Mouse (Mus musculus) neural tube, embryonic 11.5 days (tissue): ENCODE measurements around the gene Zfp69. TPM values are rescaled to one million over a fixed set of nuclear protein-coding genes. Genes with fewer than 3 reads are reported as not detected.

ENCODE experiments used
- ATAC-seq: fragments of 200-750 bp; cut with Nextera tagmentation; 2 replicates; pipeline ENCODE4 v1.8.0; 2017; ENCODE audit warnings: moderate number of reproducible peaks, mild to moderate bottlenecking, moderate TSS enrichment, moderate library complexity; ENCODE audit not compliant: insufficient read depth, low FRiP score, low TSS enrichment
- DNase-seq: peaks from one replicate; pipeline ENCODE4 v3.0.0-alpha.2; 2015; ENCODE audit warnings: low spot score
- H3K27ac ChIP-seq: fragments of 300-500 bp; sonication (generic); 2 replicates; pipeline ENCODE4 v1.5.1; 2014; ENCODE audit warnings: low read depth, mild to moderate bottlenecking, low read length
- H3K27me3 ChIP-seq: fragments of 300-500 bp; sonication (generic); 2 replicates; pipeline ENCODE4 v1.6.1; 2014; ENCODE audit warnings: mild to moderate bottlenecking, low read length, mixed read lengths; ENCODE audit not compliant: control insufficient read depth, insufficient read depth
- H3K36me3 ChIP-seq: fragments of 300-500 bp; sonication (generic); 2 replicates; pipeline ENCODE4 v1.6.1; 2014; ENCODE audit warnings: mild to moderate bottlenecking, low read length, moderate library complexity, mixed read lengths; ENCODE audit not compliant: control insufficient read depth, insufficient read depth
- H3K4me1 ChIP-seq: fragments of 300-500 bp; sonication (generic); 2 replicates; pipeline ENCODE4 v1.6.1; 2014; ENCODE audit warnings: low read length, mixed read lengths; ENCODE audit not compliant: control insufficient read depth, insufficient read depth
- H3K4me2 ChIP-seq: fragments of 300-500 bp; sonication (generic); 2 replicates; pipeline ENCODE4 v1.6.1; 2014; ENCODE audit warnings: low read depth, mild to moderate bottlenecking, moderate library complexity
- H3K4me3 ChIP-seq: fragments of 300-500 bp; sonication (generic); 2 replicates; pipeline ENCODE4 v1.5.1; 2014; ENCODE audit warnings: low read depth, low read length
- H3K9ac ChIP-seq: fragments of 300-500 bp; sonication (generic); 2 replicates; pipeline ENCODE4 v1.6.1; 2014; ENCODE audit warnings: mild to moderate bottlenecking, low read length
- H3K9me3 ChIP-seq: fragments of 300-500 bp; sonication (generic); 2 replicates; pipeline ENCODE4 v1.6.1; 2016; ENCODE audit warnings: low read length; ENCODE audit not compliant: control insufficient read depth
- WGBS: fragments of 180-500 bp; shearing (Covaris S2); extraction: QIAGEN DNeasy Blood & Tissue Kit; methylation state at CpG from one replicate; pipeline ENCODE4 v1.1.7; 2014; 5-methylcytosine and 5-hydroxymethylcytosine counted together
- microRNA-seq: library from miRNA; unstranded; fragments of <30 nt; microRNA quantifications from one replicate; pipeline ENCODE4, GENCODE M21; 2016
- polyA plus RNA-seq: library from polyadenylated mRNA; unstranded; fragments of >200 nt; fragmentation: Nextera tagmentation; extraction: Ambion mirVana; gene quantifications from 2 replicates; pipeline ENCODE4 v1.2.1, GENCODE M21; 2014

Gene Zfp69
- polyA plus RNA-seq, 1 experiment from 2014 or later, result 9.7 TPM

- H3K36me3 ChIP-seq, result no peaks in the 10 kb centered on the region
- DNase-seq (no peak), ATAC-seq (no peak)
- no peak overlapping the region for H3K9ac ChIP-seq
- H3K4me2 ChIP-seq, result no peak overlapping the region
- WGBS, result 87% methylated on average over 5 of the region's 5 CpGs
- H3K27ac ChIP-seq, result no peak overlapping the region
- H3K4me1 ChIP-seq, result peaks cover 14% of the 10 kb centered on the region
- no peaks in the 10 kb centered on the region for H3K9me3 ChIP-seq
- H3K27me3 ChIP-seq, result no peaks in the 10 kb centered on the region
- H3K4me3 ChIP-seq, result no peak overlapping the region
Measured at GRCm38 (mm10) chr4:120886811-120887210, 64.7 kb downstream of the Zfp69 start.

GRCm38 (mm10) chr4:120886131-120886530 is 65.4 kb downstream of the Zfp69 start:
- H3K27me3 ChIP-seq, result no peaks in the 10 kb centered on the region
- ATAC-seq, result no peak
- no peak overlapping the region for H3K9ac ChIP-seq
- no peak overlapping the region for H3K27ac ChIP-seq
- H3K4me3 ChIP-seq, result no peak overlapping the region
- whole genome bisulfite sequencing, result 49% methylated on average over 4 of the region's 4 CpGs
- no peak overlapping the region for H3K4me2 ChIP-seq
- no peaks in the 10 kb centered on the region for H3K36me3 ChIP-seq
- no peaks in the 10 kb centered on the region for H3K9me3 ChIP-seq
- no peak for DNase-seq
- H3K4me1 ChIP-seq, result peaks cover 14% of the 10 kb centered on the region

DNA sequence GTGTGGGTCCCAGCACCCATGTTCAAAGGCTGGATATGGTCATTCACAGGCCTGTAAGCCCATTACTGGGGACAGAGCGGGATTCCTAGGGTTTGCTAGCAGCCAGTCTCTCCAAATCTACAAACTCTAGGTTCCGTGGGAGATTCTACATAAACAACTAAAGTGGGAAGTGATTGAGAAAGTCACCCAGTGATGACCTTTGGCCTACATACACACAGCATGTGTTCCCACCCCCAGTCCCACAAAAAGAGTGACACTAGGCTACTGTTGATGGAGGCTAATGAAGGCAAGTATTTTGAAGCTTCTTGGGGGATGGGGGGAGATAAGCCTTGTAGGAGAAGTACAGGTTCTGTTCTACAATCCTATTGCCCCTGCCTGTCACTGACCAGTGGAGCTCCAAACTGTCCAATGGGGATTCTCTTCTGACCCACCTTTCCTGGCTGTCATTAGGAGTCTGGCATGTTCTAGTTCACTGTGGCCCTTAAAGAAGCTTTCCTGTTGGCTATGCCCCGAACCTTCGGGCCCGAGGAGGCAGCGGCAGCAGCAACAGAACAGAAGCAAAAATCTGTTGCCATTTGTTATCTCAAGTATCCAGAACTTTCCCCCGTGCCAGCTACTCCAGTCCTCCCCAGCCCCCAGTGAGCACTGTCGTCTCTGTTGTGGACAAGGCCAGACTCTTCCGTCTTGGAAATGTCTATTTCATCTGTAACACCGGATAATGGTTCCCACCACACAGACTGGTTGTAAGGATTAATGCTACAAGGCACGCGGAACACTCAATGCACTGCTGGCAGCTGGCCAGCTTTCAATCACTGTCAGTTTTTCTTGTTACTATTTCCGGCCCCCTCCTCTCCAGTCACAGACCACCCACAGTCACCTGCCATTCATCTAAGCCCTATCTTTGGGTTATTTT is 66.0 kb downstream of the Zfp69 start:
- no peak overlapping the region for H3K4me2 ChIP-seq
- DNase-seq, result peak; percentile 56
- H3K27ac ChIP-seq, result no peak overlapping the region
- 44% methylated on average over 13 of the region's 13 CpGs for WGBS
- H3K9me3 ChIP-seq, result no peaks in the 10 kb centered on the region
- no peak overlapping the region for H3K9ac ChIP-seq
- H3K4me1 ChIP-seq, result peaks cover 14% of the 10 kb centered on the region
- H3K4me3 ChIP-seq, result no peak overlapping the region
- no peak for ATAC-seq
- no peaks in the 10 kb centered on the region for H3K27me3 ChIP-seq
- no peaks in the 10 kb centered on the region for H3K36me3 ChIP-seq

- Histone ChIP-seq H3K4me3 (no peak overlapping the region), H3K9me3 (no peaks in the 10 kb centered on the region), H3K9ac (no peak overlapping the region), H3K36me3 (no peaks in the 10 kb centered on the region), H3K27me3 (no peaks in the 10 kb centered on the region), H3K4me1 (peaks cover 14% of the 10 kb centered on the region), H3K4me2 (no peak overlapping the region), H3K27ac (no peak overlapping the region)
- WGBS, result 36% methylated on average over 5 of the region's 5 CpGs
- DNase-seq (peak; percentile 54), ATAC-seq (peak; percentile 84)
Measured at GRCm38 (mm10) chr4:120882002-120882625, 69.4 kb downstream of the Zfp69 start.

DNA sequence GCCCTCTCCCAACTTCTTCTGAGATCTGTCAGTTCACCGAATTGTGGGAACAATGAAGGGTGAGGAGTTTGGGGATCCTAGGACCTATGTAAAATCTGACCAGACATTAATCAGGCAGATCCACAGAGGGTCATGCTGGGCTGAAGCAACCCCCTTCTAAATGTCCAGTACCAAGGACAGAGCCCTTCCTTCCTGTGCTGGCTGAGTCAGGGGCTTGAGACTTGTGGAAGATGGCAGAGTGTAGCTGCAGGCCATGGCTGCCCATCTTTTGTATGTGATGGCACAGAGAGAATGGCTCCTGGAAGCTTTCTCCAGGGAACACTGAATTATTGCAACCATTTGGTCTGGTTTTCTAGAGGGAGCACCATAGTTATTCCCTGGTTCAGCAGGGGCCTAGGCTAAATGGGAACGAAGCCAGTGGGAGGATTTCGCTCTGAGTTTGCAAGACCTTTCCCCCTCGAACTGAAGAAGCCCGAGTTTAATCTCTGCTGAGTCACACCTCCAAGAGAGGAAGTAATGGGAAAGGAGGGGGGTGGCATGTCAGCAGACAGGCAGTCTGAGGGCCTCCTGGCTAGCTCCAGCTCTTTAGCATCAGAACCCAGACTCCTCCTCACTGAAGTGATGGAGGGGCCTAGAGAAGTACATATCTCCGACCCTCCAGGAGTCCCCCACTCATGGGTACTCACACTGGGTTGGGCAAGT is 70.6 kb downstream of the Zfp69 start:
- DNase-seq, result no peak
- Histone ChIP-seq H3K36me3 (no peaks in the 10 kb centered on the region), H3K9ac (no peak overlapping the region), H3K4me3 (no peak overlapping the region), H3K27me3 (no peaks in the 10 kb centered on the region), H3K9me3 (no peaks in the 10 kb centered on the region), H3K4me2 (no peak overlapping the region), H3K27ac (no peak overlapping the region), H3K4me1 (peaks cover 13% of the 10 kb centered on the region)
- no peak for ATAC-seq
- 62% methylated on average over 6 of the region's 6 CpGs for WGBS

Small RNA genes lying within 50 kb of the gene (microRNA-seq; reads per million reads assigned to microRNA genes)
- not detected for gene Mir7015

Other genes starting within 250 kb of the Zfp69 start
- gene Kcnq4, start 203.1 kb downstream of the Zfp69 start, polyA plus RNA-seq, result 2.9 and 3.3 TPM in 2 replicates
- gene Nfyc, start 120.1 kb downstream of the Zfp69 start, polyA plus RNA-seq, result 119 and 126 TPM in 2 replicates
- gene Rims3, start 96.9 kb downstream of the Zfp69 start, polyA plus RNA-seq, result 4.6 and 5.2 TPM in 2 replicates
- 32.3 and 32.8 TPM in 2 replicates for gene Exo5, start 26.7 kb downstream of the Zfp69 start, polyA plus RNA-seq
- 22.5 and 24.7 TPM in 2 replicates for gene Smap2, start 65.5 kb upstream of the Zfp69 start, polyA plus RNA-seq
- 8.4 and 8.5 TPM in 2 replicates for gene Col9a2, start 87.7 kb upstream of the Zfp69 start, polyA plus RNA-seq
- 25.8 and 29.3 TPM in 2 replicates for gene Zmpste24, start 146.5 kb upstream of the Zfp69 start, polyA plus RNA-seq
- gene Tmco2, start 157.5 kb upstream of the Zfp69 start, polyA plus RNA-seq, result 0.47 TPM in 1 of 2 replicates, not detected in the other